Mouse (Mus musculus) heart, postnatal 0 days (tissue): Measurements from ENCODE around the gene Zmat3.

Experiments used
- CTCF ChIP-seq: IDR thresholded peaks from 2 replicates; pipeline ENCODE4 v1.5.1; 2016; ENCODE audit warnings: antibody characterized with exemption, control low read depth, low read depth
- EP300 ChIP-seq: IDR thresholded peaks from 2 replicates; pipeline ENCODE4 v1.6.1; 2016; ENCODE audit warnings: antibody characterized with exemption, low read depth

GRCm38 (mm10) chr3:32381556-32381955 lies 15.7 kb upstream of the Zmat3 start:
- no peak for TF ChIP-seq CTCF
- TF ChIP-seq EP300, result no peak
